Mouse (Mus musculus) forebrain, embryonic 14.5 days (tissue): ENCODE results near the gene Aatk. TPM values are rescaled to one million over a fixed set of nuclear protein-coding genes. Genes with fewer than 3 reads are reported as not detected.
A peak's percentile ranks its signal among the peaks of the same experiment; 100 is the strongest.

Experiments
- ATAC-seq: fragments of 200-750 bp; cut with Nextera tagmentation; 2 replicates; pipeline ENCODE4 v1.8.0; 2017; ENCODE audit warnings: mild to moderate bottlenecking, moderate library complexity
- DNase-seq: peaks from one replicate; pipeline ENCODE4 v3.0.0-alpha.2; 2015; ENCODE audit warnings: low spot score
- H3K27ac ChIP-seq: fragments of 300-500 bp; sonication (generic); 2 replicates; pipeline ENCODE4 v1.5.1; 2014; ENCODE audit warnings: low read depth, mild to moderate bottlenecking, control low read depth, low read length, moderate library complexity
- H3K27me3 ChIP-seq: fragments of 300-500 bp; sonication (generic); replicated peaks from 2 replicates; pipeline ENCODE4 v1.6.1; 2014; ENCODE audit warnings: low read length, control low read depth, mixed read lengths; ENCODE audit not compliant: control insufficient read depth, insufficient read depth
- H3K36me3 ChIP-seq: fragments of 300-500 bp; sonication (generic); 2 replicates; pipeline ENCODE4 v1.6.1; 2014; ENCODE audit warnings: low read length, control low read depth; ENCODE audit not compliant: control insufficient read depth, insufficient read depth
- H3K4me1 ChIP-seq: fragments of 300-500 bp; sonication (generic); 2 replicates; pipeline ENCODE4 v1.6.1; 2014; ENCODE audit warnings: antibody characterized with exemption, low read length, control low read depth; ENCODE audit not compliant: control insufficient read depth, insufficient read depth
- H3K4me2 ChIP-seq: fragments of 300-500 bp; sonication (generic); 2 replicates; pipeline ENCODE4 v1.6.1; 2014; ENCODE audit warnings: mild to moderate bottlenecking, control low read depth, low read length
- H3K4me3 ChIP-seq: fragments of 300-500 bp; sonication (generic); 2 replicates; pipeline ENCODE4 v1.5.1; 2014; ENCODE audit warnings: low read depth, low read length, control low read depth
- H3K9ac ChIP-seq: fragments of 300-500 bp; sonication (generic); 2 replicates; pipeline ENCODE4 v1.6.1; 2014; ENCODE audit warnings: mild to moderate bottlenecking, low read length, control low read depth, moderate library complexity
- H3K9me3 ChIP-seq: fragments of 300-500 bp; sonication (generic); replicated peaks from 2 replicates; pipeline ENCODE4 v1.6.1; 2016; ENCODE audit warnings: low read length, control low read depth, mixed read lengths; ENCODE audit not compliant: control insufficient read depth
- WGBS: fragments of 180-500 bp; shearing (Covaris S2); extraction: QIAGEN DNeasy Blood & Tissue Kit; methylation state at CpG from one replicate; pipeline ENCODE4 v1.1.7; 2014; 5-methylcytosine and 5-hydroxymethylcytosine counted together
- polyA plus RNA-seq: library from polyadenylated mRNA; unstranded; fragments of >200 nt; fragmentation: Nextera tagmentation; extraction: Ambion mirVana; gene quantifications from 2 replicates; pipeline ENCODE4 v1.2.1, GENCODE M21; 2014

Aatk gene
- polyA plus RNA-seq, 1 experiment from 2014 or later: 10.9 TPM

DNA sequence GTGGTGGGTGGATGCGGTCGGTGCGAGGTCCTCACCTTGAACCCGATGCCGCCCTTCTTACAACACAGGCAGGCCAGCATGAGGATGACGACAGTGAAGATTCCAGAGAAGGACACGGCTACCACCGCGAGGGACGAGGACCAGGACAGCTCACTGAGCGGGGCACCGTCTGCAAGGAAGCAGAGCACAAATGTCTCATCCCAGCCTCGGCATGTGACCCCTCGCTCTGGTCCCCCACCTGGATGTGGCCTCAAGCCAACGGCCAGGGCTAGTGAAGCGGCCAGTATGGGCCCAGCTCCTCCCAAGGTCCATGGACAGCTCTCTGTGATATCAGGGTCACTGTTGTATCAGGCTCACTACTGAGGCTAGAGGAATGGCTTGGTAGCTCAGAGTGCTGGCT, 25.6 kb downstream of the Aatk start:
- H3K27ac ChIP-seq: no peak overlapping the region
- WGBS: 93% methylated on average over 16 of the region's 16 CpGs
- no peak for ATAC-seq
- H3K4me3 ChIP-seq: no peak overlapping the region
- H3K9ac ChIP-seq: no peak overlapping the region
- H3K27me3 ChIP-seq: no peaks in the 10 kb centered on the region
- H3K36me3 ChIP-seq: 0 out of 2 replicates have a peak, but pooled peaks cover 2% of the 10 kb centered on the region
- peaks cover 9% of the 10 kb centered on the region for H3K4me1 ChIP-seq
- no peak for DNase-seq
- no peak overlapping the region for H3K4me2 ChIP-seq
- no peaks in the 10 kb centered on the region for H3K9me3 ChIP-seq

DNA sequence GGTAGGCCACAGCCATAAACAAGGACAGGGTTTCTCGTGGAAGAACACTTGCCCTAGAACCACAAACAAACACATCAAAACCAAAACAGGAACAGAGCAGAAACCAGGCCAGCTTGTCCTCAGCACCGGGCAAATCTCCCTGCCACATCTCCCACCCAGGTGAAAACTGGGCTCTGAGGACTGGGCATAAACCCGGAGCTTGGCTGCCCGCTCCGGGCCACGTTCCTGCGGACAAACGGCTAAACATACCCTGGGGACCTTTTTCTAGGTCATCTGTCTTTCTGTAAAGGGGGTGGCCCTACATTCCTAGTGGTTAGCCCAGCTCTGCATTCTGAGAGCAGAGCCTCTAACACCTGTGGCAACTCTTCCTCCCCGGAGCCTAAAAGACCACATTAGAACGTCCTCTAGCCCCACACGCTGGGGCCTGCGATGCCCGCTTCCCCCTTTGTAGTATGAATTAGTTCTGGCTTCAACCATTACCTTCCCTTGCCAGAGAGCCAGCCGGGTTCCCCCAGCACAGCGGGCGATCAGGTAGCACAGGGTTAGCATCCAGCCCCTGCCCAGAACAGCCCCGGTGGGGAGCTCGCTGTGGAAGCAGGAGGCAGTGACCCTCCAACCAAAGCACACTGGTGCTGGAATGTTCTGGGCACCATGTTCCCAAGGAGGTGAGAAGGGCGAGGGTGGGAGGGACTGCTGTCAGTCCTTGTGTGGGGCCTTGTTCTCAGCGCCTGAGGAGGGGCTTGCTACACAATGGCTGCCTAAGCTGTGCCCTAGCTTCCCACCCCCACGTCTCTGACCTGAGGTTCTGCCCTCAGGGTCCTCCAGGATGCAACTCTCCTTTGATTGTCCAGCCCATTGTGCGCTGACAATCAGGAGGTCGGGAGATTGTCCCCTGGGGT, 27.2 kb downstream of the Aatk start:
- no peak overlapping the region; the same call in 1 of the 2 replicates for H3K9ac ChIP-seq

DNA sequence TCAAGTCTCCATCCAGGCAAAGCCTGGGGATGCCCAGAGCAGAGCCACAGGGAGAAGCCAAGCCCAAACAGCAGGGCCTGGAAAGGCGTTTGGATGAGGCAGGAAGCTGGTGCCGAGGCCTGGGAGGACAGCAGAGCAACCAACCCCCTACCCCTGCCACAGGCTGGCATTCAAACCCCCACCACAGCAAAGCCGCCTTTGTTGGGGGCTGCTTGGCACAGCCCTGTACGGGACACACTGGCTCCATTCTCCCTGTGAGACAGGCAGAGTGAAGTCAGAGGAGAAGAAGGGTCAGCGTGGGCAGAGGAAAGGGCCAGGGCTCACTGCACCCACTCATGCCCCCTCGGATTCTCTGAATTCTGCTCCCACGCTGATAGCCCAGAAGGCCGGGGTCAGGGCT, 30.0 kb downstream of the Aatk start:
- Histone ChIP-seq H3K4me3 (no peak overlapping the region), H3K27ac (no peak overlapping the region), H3K4me1 (peaks cover 3% of the 10 kb centered on the region; the same call in 1 of the 2 replicates), H3K9me3 (no peaks in the 10 kb centered on the region), H3K27me3 (0 out of 2 replicates have a peak, but pooled peaks cover 3% of the 10 kb centered on the region), H3K9ac (no peak overlapping the region), H3K36me3 (peaks cover 10% of the 10 kb centered on the region; the same call in 1 of the 2 replicates), H3K4me2 (no peak overlapping the region)
- no peak for ATAC-seq
- WGBS: 86% methylated on average over 8 of the region's 8 CpGs
- DNase-seq: no peak

More for the DNA sequence above, 27.2 kb downstream of the Aatk start:
- Histone ChIP-seq H3K36me3 (0 out of 2 replicates have a peak, but pooled peaks cover 5% of the 10 kb centered on the region), H3K27ac (no peak overlapping the region), H3K4me1 (peaks cover 9% of the 10 kb centered on the region), H3K4me3 (no peak overlapping the region), H3K27me3 (no peaks in the 10 kb centered on the region), H3K9me3 (no peaks in the 10 kb centered on the region), H3K4me2 (no peak overlapping the region)
- WGBS: 54% methylated on average over 23 of the region's 23 CpGs
- no peak for DNase-seq
- ATAC-seq: no peak

DNA sequence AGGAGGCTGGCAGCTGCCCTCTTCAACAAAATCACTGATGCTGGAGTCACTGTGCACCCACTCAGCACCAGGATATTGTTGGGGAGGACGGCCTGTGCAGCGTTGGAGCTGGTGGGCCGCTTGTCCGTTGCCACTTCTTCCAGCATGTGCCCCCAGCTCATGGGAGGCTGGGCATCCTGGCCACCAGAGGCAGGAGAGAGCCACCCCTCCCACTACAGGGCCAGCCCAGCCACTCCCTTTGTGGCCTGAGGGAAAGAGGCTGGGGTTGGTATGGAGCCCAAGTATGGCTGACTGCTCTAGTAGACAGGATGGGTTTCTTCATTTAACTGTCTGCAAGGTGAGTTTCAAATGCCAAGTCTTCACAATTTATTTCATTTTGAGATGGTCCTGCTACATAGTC, 32.2 kb downstream of the Aatk start:
- peaks cover 7% of the 10 kb centered on the region; the same call in 1 of the 2 replicates for H3K4me1 ChIP-seq
- WGBS: 90% methylated on average over 4 of the region's 4 CpGs
- H3K27me3 ChIP-seq: 0 out of 2 replicates have a peak, but pooled peaks cover 3% of the 10 kb centered on the region
- ATAC-seq (no peak), DNase-seq (no peak)
- H3K36me3 ChIP-seq: peaks cover 21% of the 10 kb centered on the region; the same call in 1 of the 2 replicates
- H3K4me3 ChIP-seq: no peak overlapping the region
- H3K27ac ChIP-seq: no peak overlapping the region
- no peak overlapping the region for H3K9ac ChIP-seq
- no peaks in the 10 kb centered on the region for H3K9me3 ChIP-seq
- H3K4me2 ChIP-seq: no peak overlapping the region

DNA sequence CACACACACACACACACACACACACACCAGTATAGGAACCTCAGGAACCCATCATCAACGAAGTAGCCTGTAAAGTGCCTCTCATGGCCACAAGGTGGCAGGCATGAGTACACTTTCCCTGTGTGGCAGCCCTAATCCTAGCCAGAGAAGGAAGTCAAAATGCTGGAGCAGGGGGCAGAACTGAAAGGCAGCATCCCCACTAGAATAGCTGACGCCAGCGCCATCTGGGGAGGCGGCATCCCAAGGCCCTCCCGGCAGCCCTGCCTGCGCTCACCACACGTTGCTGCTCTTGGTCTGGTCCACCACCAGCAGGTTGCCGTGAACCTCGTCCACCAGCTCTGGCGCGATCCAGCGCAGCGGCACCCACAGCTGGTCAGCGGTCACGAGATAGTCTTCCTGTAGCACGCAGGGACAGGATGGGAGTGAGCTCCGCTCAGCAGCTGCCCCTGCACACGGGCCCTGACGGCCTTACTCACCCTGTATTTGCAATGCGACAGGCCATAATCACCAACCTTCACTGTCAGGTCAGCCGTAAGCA, 33.7 kb downstream of the Aatk start:
- 24% methylated on average over 21 of the region's 21 CpGs for WGBS
- DNase-seq (peak; percentile 92), ATAC-seq (peak; percentile 86)
- Histone ChIP-seq H3K4me3 (0 out of 2 replicates have a peak overlapping the region, but pooled peaks have one; percentile 5), H3K36me3 (peaks cover 26% of the 10 kb centered on the region; the same call in 1 of the 2 replicates), H3K27me3 (0 out of 2 replicates have a peak, but pooled peaks cover 3% of the 10 kb centered on the region), H3K9ac (peak overlapping the region; percentile 48), H3K4me2 (peak overlapping the region; percentile 44), H3K27ac (no peak overlapping the region), H3K4me1 (peaks cover 7% of the 10 kb centered on the region; the same call in 1 of the 2 replicates), H3K9me3 (no peaks in the 10 kb centered on the region)

DNA sequence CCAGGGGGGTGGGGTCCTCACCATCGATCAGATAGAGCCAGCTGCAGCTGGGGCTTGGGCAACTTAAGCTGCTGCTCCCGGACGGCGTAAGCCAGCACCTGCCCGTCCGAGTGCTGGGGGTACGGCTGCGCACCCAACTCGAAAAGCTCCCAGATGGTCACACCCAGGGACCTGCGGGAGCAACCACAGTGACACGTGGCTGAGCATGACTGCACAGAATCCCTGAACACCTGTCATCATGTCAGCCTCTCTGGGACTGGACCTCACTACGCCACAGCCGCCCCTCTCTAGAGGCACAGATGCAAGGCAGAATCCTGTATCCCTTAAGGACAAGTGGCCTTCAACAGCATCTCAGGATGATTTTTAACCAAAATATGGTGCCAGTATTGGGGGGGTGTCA, 34.3 kb downstream of the Aatk start:
- no peak overlapping the region for H3K9ac ChIP-seq
- WGBS: 87% methylated on average over 12 of the region's 13 CpGs
- H3K36me3 ChIP-seq: peaks cover 31% of the 10 kb centered on the region; the same call in 1 of the 2 replicates
- peak; percentile 3; the same call in 1 of the 2 replicates for ATAC-seq
- no peaks in the 10 kb centered on the region for H3K9me3 ChIP-seq
- peaks cover 7% of the 10 kb centered on the region; the same call in 1 of the 2 replicates for H3K4me1 ChIP-seq
- H3K27ac ChIP-seq: no peak overlapping the region
- no peak overlapping the region for H3K4me3 ChIP-seq
- no peak for DNase-seq
- 0 out of 2 replicates have a peak, but pooled peaks cover 3% of the 10 kb centered on the region for H3K27me3 ChIP-seq
- no peak overlapping the region for H3K4me2 ChIP-seq

DNA sequence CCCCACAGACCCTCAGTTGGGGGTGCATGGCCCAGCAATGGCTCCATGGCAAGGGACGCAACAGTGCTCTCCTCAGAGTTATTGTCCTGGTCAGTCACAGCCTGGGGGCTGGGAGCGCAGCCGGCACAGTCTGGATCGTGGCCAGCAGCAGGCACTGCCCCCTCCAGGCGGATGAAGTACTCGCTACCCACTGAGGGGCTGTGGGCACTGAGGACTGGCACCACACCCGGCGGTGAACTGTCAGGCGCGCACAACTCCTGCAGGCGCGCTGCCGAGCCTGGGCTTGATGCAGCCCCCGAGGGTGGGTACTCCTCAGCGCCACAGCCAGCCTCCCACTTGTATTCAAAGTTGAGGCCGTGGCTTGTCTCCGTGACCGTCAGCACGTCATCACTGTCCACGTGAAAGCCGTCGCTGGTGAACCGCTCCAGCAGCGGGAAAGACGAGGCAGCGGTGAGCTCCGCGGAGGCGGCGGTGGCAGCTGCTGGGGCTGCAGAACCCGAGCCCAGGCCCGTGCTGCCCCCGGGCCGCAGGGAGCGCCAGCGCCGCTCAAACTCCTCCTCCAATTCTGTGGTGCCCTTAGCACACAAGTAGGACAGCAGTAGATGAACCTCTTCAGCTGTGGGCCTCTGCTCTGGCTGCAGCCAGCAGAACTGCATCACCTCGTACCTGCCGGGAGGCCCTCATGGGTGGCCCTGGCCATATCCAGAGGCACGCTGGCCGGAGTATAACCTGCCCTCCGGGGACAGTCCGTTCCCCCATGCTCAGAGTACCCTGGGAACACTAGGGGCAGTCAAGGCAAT, 35.0 kb downstream of the Aatk start:
- peaks cover 32% of the 10 kb centered on the region; the same call in 1 of the 2 replicates for H3K36me3 ChIP-seq
- H3K4me1 ChIP-seq: peaks cover 7% of the 10 kb centered on the region; the same call in 1 of the 2 replicates
- no peak overlapping the region for H3K27ac ChIP-seq
- H3K9ac ChIP-seq: peak overlapping the region; percentile 29; the same call in 1 of the 2 replicates
- H3K27me3 ChIP-seq: 0 out of 2 replicates have a peak, but pooled peaks cover 3% of the 10 kb centered on the region
- peak overlapping the region; percentile 24 for H3K4me2 ChIP-seq
- H3K4me3 ChIP-seq: no peak overlapping the region
- ATAC-seq (peak; percentile 30; the same call in 1 of the 2 replicates), DNase-seq (peak; percentile 54)
- 46% methylated on average over 43 of the region's 43 CpGs for WGBS
- no peaks in the 10 kb centered on the region for H3K9me3 ChIP-seq

DNA sequence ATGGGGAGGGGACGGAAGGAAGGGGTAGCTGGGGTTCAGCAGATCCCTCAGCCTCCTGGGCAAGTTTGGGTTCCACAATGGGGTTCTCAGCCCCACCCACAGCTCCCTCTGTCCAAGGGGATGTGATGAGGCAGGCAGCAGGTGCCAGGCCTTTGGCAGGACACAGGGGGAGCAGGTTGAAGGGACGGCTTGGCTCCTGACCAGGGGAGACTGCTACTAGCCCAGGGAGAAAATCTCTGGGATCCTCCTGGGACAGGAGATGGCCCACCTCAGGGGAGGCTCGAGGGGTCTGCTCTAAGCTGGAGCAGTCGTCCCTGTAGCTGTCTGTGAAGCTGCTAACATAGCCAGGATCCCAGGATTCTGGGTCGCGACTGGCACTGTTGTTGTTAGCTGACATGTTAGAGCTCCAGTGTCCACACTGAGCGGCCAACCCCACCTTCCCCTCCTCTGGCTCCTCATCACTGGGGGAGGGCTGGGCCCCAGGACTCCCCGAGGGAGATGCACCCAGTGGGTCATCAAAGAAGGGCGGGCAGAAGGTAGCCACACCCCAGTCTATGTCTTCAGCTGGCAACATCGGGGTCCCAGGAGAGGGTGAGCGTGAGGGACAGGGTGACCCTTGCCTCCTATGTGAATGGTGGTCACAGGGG, 35.7 kb downstream of the Aatk start:
- Histone ChIP-seq H3K9me3 (no peaks in the 10 kb centered on the region), H3K27me3 (0 out of 2 replicates have a peak, but pooled peaks cover 3% of the 10 kb centered on the region), H3K4me2 (peak overlapping the region; percentile 24; the same call in 1 of the 2 replicates), H3K36me3 (peaks cover 36% of the 10 kb centered on the region; the same call in 1 of the 2 replicates), H3K9ac (no peak overlapping the region), H3K27ac (no peak overlapping the region), H3K4me1 (peaks cover 7% of the 10 kb centered on the region; the same call in 1 of the 2 replicates), H3K4me3 (no peak overlapping the region)
- DNase-seq (no peak), ATAC-seq (no peak)
- WGBS: 73% methylated on average over 11 of the region's 11 CpGs
